Mouse (Mus musculus) adrenal gland, adult 10 weeks (tissue): ENCODE data around the gene Tas2r115. TPM values are rescaled to one million over a fixed set of nuclear protein-coding genes. Genes with fewer than 3 reads are reported as not detected.

Source experiments
- polyA plus RNA-seq: library from polyadenylated mRNA; stranded (reverse); fragments of 350-450 nt; fragmentation: Illumina TruSeq; extraction: RNeasy Lipid Tissue Mini Kit (QIAGEN cat#74804); gene quantifications from one replicate; pipeline ENCODE4 v1.2.3, GENCODE M21; 2014; ENCODE audit warnings: low read depth, low replicate concordance

Gene Tas2r115
- not detected for polyA plus RNA-seq

DNA sequence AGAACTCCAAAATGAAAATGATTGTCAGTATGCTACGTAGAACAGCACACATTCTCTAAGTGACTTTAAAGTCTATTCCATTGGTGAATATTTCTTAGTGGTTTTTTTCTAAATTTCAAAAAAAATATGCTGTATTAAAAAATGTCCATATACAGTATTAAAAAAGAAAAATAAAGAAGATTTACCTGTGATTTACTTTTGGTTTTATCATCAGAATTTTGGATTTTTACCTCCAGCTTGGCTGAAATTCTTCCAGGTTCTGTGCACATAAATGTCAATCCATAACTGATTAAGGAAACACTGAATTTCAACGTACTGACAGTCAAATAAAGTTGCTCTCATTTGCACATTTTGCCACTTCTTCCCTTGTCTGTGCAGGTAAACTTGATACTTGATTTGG is at the start of gene Tas2r115:
Gene Tas2r115 (minus strand): TSS at position 101 of the 400 bp plus-strand sequence.

DNA sequence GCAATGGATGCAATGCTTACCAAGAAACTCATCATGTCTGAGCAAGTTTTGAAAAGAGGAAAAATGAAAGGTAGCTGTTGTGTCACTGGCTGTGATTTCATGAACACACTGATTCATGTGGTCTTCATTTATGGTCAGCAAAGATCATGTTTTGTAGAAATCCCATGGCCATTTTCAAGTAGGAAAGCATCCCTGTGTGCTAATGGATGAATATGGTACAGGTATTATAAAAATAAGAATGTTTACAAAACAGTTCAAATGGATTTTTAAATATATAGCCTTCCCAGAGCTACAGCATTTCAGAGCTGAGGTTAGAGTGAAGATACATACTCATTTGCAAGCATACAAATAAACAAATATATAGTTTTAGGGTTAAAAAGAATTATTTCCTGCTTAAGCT is 40.2 kb upstream of the Tas2r115 start, which contains the start of gene Tas2r136:
Gene Tas2r136 (minus strand): TSS at position 101 of the 400 bp plus-strand sequence.

DNA sequence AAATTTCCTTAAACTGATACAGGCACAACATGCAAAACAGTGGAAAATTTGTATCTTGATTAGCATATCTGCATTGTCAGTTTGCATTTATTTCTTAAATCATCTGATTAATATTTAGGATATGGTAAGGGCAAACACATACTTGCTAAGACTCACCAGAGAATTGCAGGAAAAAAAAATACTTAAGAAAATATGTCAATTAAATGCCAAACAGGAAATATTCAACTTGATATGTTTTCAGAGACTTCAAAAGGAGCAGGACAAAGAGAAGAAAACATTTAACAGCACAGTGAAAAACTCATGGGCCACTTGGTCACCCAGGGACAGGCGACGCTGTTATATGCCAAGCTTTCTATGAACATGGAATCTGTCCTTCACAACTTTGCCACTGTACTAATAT is 24.0 kb upstream of the Tas2r115 start, which contains the start of gene Tas2r102:
Gene Tas2r102 (plus strand): TSS at position 301 of the 400 bp plus-strand sequence.

DNA sequence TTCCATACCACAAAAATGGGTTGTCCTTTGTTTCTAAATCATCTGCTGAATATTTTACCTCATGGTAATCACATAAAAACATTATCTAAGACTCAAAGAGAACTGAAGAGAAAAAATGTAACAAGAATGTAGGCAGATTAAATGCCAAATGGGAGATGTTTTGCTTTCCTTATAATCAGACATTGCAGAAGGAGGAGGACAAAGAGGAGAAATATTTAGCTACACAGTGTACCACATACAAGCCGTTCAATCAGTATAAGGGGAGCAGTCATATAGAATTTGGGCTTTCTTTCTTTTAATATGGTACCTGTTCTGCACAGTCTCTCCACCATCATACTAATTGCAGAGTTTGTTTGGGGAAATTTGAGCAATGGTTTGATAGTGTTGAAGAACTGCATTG is 16.6 kb upstream of the Tas2r115 start, which contains the start of gene Tas2r124:
Gene Tas2r124 (plus strand): TSS at position 301 of the 400 bp plus-strand sequence.

DNA sequence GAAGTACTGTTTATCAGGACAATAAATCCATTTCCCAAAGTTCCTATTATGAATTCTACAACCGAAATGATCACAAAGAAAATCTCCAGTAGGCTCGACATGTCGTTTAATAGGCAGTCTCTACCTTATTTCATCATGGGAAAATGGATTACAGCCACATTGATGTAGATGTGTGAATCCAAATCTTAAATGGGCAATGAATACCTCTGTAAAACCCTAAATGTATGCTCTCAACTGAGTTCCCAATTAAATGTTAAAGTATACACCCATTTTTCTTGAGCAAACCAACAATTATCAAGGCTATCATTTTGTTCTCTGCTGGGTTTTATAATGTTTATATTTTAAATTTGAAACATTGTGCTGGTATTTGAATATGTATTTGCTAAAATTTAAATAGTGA is 26.0 kb downstream of the Tas2r115 start, which contains the start of gene Tas2r122:
Gene Tas2r122 (minus strand): TSS at position 101 of the 400 bp plus-strand sequence.

DNA sequence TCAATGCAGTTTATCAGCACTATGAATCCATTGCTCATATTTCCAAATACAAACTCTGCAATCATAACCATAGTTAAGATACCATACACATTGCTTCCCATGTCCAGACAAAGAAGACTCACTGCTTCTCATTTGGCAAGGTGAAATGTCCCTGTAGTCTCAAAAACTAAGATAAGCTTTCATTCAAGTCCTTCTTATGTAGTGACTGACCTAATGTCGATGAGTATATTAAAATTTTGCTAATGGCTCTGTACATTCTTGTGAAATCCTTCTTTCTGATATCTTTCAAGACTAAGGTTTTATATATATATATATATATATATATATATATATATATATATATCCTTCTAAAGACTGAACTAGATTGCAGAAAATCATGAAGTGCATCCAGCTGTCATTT is 36.9 kb downstream of the Tas2r115 start, which contains the start of gene Tas2r121:
Gene Tas2r121 (minus strand): TSS at position 101 of the 400 bp plus-strand sequence.

Other genes with a start within 250 kb of the Tas2r115 start
- not detected for gene Prh1, start 168.2 kb downstream of the Tas2r115 start, polyA plus RNA-seq
- gene Prp2, start 142.1 kb downstream of the Tas2r115 start, polyA plus RNA-seq: not detected
- gene A630073D07Rik, start 86.5 kb downstream of the Tas2r115 start, polyA plus RNA-seq: not detected
- not detected for gene Tas2r120, start 81.1 kb downstream of the Tas2r115 start, polyA plus RNA-seq
- not detected for gene Tas2r121, start 37.0 kb downstream of the Tas2r115 start, polyA plus RNA-seq
- not detected for gene Tas2r122, start 26.1 kb downstream of the Tas2r115 start, polyA plus RNA-seq
- gene Tas2r124, start 16.7 kb upstream of the Tas2r115 start, polyA plus RNA-seq: not detected
- gene Tas2r102, start 24.1 kb upstream of the Tas2r115 start, polyA plus RNA-seq: not detected
- gene Tas2r136, start 40.1 kb upstream of the Tas2r115 start, polyA plus RNA-seq: not detected
- not detected for gene Tas2r117, start 64.8 kb upstream of the Tas2r115 start, polyA plus RNA-seq
- not detected for gene Tas2r123, start 109.1 kb upstream of the Tas2r115 start, polyA plus RNA-seq
- gene Tas2r116, start 117.4 kb upstream of the Tas2r115 start, polyA plus RNA-seq: not detected
- not detected for gene Tas2r110, start 130.0 kb upstream of the Tas2r115 start, polyA plus RNA-seq
- not detected for gene Tas2r113, start 155.0 kb upstream of the Tas2r115 start, polyA plus RNA-seq
- not detected for gene Tas2r125, start 171.6 kb upstream of the Tas2r115 start, polyA plus RNA-seq
- not detected for gene Tas2r129, start 213.1 kb upstream of the Tas2r115 start, polyA plus RNA-seq
- not detected for gene Tas2r131, start 219.9 kb upstream of the Tas2r115 start, polyA plus RNA-seq
- gene Tas2r109, start 242.9 kb upstream of the Tas2r115 start, polyA plus RNA-seq: not detected